Mouse (Mus musculus) thymus, postnatal 14 days (tissue): ENCODE results near the gene Cog7.

Experiments
- DNase-seq: peaks from one replicate; pipeline ENCODE4 v3.0.0; 2021

Gene Cog7

DNA sequence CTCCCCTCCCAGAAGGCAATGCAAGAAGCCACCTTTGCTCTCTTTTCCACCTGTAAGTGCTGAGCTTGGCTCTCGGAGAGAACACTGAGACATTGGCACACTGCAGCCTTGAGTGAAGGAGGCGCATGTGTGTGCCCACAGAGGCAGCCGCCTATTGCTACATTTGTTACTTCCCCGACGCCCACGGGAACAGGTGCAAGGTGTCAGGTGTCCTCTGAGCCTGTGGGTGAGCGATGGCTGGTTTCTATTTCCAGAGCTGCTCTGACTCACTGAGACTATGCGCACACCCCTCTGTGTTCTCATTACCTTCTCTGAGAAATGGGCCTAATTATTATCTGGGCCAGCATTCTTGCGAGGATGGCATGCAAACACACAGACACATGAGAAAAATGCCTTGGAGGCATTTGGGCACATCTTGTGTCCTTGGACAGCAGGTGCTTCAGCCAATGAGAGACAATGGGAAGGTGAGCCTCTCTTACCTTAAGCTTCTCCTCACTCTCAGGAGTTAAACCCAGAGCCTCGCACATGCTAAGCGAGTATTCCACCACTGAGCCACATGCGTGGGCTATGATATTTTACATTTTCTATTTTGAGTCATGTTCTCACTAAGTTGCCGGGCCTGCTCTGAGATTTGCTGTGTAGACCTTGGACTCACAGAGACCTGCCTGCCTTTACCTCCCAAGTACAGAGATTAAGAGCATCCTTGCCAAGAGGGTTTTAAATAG, 90.7 kb downstream of the Cog7 start:
- DNase-seq: no peak

DNA sequence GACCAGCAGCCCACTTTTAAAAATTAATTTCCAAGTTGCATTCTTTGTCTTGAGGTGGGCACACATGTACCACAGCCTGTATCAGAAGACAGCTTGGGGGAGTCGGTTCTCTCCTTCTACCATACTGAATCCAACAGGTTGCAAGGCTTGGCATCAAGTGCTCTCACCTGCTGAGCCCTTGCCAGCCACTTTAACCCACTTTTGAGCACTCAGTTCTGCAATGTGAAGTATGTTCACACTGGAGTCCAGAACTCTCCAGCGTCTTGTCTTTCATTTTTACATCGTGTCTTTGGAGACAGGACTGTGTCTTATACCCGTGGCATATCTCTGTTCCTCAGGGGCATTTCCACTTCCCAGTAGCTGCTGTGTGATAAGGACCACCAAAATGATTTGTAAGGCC, 101.3 kb downstream of the Cog7 start:
- no peak for DNase-seq

GRCm38 (mm10) chr7:121874784-121875183, 106.7 kb downstream of the Cog7 start:
- DNase-seq: no peak

GRCm38 (mm10) chr7:121873998-121874397, 107.5 kb downstream of the Cog7 start:
- DNase-seq: no peak

DNA sequence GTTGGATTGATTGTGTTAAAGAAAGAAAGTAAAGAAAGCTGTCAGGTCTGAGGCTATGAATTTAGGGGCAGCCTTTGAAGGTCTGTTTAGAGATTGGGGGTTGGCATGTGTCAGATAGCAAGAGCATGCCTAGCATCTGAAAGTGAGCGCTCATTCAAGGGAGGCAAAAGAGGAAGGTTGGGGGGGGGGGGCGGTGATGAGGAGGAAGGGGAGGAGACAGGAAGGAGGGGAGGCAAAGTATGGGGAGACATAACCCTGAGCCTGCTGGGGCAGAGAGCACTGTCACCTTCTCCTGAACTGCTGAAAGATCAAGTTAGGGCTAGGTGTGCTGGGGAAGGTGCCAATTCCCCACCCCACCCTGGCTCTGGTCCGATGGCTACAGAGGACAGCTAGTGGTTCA, 109.9 kb downstream of the Cog7 start:
- no peak for DNase-seq

DNA sequence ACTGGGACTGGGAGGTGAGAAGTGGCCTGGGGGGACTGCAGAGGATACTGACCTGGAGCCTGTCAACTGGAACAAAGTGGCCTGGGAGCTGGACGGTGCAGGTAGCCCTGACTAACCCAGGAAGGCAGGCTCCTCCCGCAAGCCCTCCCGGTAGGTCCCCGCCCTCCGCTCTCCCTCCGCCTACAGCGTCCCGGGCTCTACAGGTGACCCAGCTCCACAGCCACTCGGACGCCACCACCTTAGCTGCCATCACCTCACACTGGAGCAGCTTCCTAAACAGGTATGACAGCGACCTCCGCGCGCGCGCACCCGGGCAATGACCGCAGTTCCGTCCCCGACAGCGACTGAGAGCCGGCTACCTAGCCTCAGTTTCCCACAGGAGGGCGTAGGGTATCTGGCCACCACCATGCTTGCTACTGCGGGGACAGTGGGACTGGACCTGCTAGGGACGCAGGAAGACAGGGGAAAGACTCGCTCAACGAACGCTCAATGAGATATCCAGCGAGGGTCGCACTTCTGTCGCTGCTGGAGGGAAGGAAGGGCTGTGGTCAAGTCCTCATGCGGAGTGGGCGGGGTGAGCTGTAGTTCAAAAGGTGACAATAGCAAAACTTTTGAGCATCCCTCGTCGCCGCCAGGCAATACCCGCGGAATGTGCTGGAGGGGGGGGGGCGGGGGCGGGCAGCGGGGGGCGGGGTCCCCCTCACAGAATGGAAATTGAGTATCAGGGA, 116.5 kb downstream of the Cog7 start, which contains the start of gene Scnn1b:
Gene Scnn1b (plus strand): TSS at position 181 of the 728 bp plus-strand sequence.
- no peak for DNase-seq

- DNase-seq: no peak
These were observed 122.6 kb downstream of the Cog7 start for GRCm38 (mm10) chr7:121858939-121859338.

GRCm38 (mm10) chr7:121857177-121857884, 124.2 kb downstream of the Cog7 start:
- no peak for DNase-seq

DNA sequence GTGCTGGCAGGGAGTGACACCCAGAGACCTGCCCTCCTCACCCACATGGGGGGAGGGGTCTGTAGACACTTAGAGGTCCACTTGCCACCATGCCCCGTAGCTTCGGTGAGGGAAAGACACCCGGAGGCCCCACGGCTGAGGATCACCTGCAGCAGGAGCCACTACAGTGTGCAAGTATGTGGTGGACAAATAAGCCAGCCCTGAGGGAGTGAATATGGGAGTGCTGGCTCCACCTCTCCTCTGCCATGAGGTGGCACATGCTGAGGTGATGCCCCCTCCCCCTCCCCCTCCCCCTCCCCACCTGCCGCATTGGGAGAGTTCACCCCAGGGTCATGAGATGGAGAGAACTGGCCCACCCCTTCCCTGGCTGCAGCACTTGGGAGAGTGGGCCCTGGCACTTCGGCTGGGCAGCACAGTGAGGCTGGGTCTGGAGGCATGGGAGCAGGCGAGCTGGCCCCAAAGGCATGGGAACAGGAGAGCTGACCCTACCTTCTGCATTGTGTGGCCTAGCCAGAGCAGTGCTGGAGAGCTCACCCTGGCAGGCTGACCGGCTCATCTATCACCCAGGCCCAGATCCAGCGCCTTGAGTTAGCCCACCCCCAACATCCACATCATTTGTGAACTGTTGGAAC, 132.9 kb downstream of the Cog7 start:
- DNase-seq: no peak

GRCm38 (mm10) chr7:121845964-121846363, 135.5 kb downstream of the Cog7 start:
- DNase-seq: no peak

DNA sequence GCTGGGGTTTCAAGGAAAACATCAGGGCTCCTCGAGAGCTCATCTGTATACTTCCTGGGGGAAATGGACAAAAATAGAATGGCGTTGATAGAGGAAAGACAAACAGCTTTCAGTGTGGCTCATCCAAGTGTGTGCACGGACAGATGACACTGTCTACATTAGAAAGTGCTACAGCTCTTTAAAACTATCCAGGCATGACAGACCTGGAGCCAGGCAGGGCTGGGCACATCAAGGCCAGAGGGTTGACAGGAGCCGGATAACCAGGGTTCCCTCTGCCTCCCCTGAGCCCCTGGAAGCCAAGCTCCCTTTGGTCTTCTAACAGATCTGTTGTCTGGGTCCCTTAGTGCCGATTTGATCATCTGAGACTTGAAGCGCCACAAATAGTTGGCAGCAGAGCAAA, 139.3 kb downstream of the Cog7 start:
- DNase-seq: no peak

GRCm38 (mm10) chr7:121840810-121841209, 140.7 kb downstream of the Cog7 start:
- no peak for DNase-seq

- DNase-seq: no peak
These were observed 144.7 kb downstream of the Cog7 start for GRCm38 (mm10) chr7:121836827-121837226.

- peak; percentile 10 for DNase-seq
These were observed 146.1 kb downstream of the Cog7 start for GRCm38 (mm10) chr7:121835392-121835791.
